Mouse (Mus musculus): ENCODE results near the gene H2-Q10. TPM values are rescaled to one million over a fixed set of nuclear protein-coding genes. Genes with fewer than 3 reads are reported as not detected.

H2-Q10 gene
- polyA plus RNA-seq, 1 experiment from 2014 or later: 0.15 TPM

- no peak for ATAC-seq (ENCODE audit: low FRiP score)
- H3K27ac ChIP-seq (ENCODE audit: low read depth, low read length): no peak overlapping the region
Measured at GRCm38 (mm10) chr17:35486726-35487125, 16.8 kb downstream of the H2-Q10 start.

GRCm38 (mm10) chr17:35488041-35488440 lies 18.2 kb downstream of the H2-Q10 start:
- H3K4me1 ChIP-seq (replicated peaks; ENCODE audit: control insufficient read depth, insufficient read depth, low read length): no peaks in the 10 kb centered on the region
- H3K4me3 ChIP-seq (ENCODE audit: low read depth, low read length): no peak overlapping the region
- H3K9me3 ChIP-seq (ENCODE audit: control insufficient read depth, low read length): no peaks in the 10 kb centered on the region
- DNase-seq (ENCODE audit: low spot score) (no peak), ATAC-seq (ENCODE audit: low FRiP score) (no peak)
- H3K9ac ChIP-seq (ENCODE audit: low read depth, low read length): no peak overlapping the region
- no peak overlapping the region for H3K27ac ChIP-seq (ENCODE audit: low read depth, low read length)
- no peaks in the 10 kb centered on the region for H3K36me3 ChIP-seq (ENCODE audit: control insufficient read depth, insufficient read depth, low read length)
- WGBS: 89% methylated on average over 2 of the region's 2 CpGs
- H3K4me2 ChIP-seq (replicated peaks; ENCODE audit: low read depth, low read length): no peak overlapping the region
- no peaks in the 10 kb centered on the region for H3K27me3 ChIP-seq (ENCODE audit: control insufficient read depth, insufficient read depth, low read length)

More at GRCm38 (mm10) chr17:35486726-35487125, 16.8 kb downstream of the H2-Q10 start:
- Histone ChIP-seq H3K4me2 (replicated peaks; ENCODE audit: low read depth, low read length) (no peak overlapping the region), H3K4me1 (replicated peaks; ENCODE audit: control insufficient read depth, insufficient read depth, low read length) (no peaks in the 10 kb centered on the region), H3K9ac (ENCODE audit: low read depth, low read length) (no peak overlapping the region), H3K4me3 (ENCODE audit: low read depth, low read length) (no peak overlapping the region), H3K36me3 (ENCODE audit: control insufficient read depth, insufficient read depth, low read length) (no peaks in the 10 kb centered on the region), H3K9me3 (ENCODE audit: control insufficient read depth, low read length) (no peaks in the 10 kb centered on the region), H3K27me3 (ENCODE audit: control insufficient read depth, insufficient read depth, low read length) (no peaks in the 10 kb centered on the region)
- WGBS: 62% methylated on average over 10 of the region's 10 CpGs
- no peak for DNase-seq (ENCODE audit: low spot score)

GRCm38 (mm10) chr17:35490320-35490719 lies 20.4 kb downstream of the H2-Q10 start:
- H3K4me2 ChIP-seq (replicated peaks; ENCODE audit: low read depth, low read length): no peak overlapping the region
- H3K9ac ChIP-seq (ENCODE audit: low read depth, low read length): no peak overlapping the region
- DNase-seq (ENCODE audit: low spot score): no peak
- H3K27ac ChIP-seq (ENCODE audit: low read depth, low read length): no peak overlapping the region
- H3K36me3 ChIP-seq (ENCODE audit: control insufficient read depth, insufficient read depth, low read length): no peaks in the 10 kb centered on the region
- 62% methylated on average over 5 of the region's 5 CpGs for WGBS
- no peaks in the 10 kb centered on the region for H3K27me3 ChIP-seq (ENCODE audit: control insufficient read depth, insufficient read depth, low read length)
- H3K4me1 ChIP-seq (replicated peaks; ENCODE audit: control insufficient read depth, insufficient read depth, low read length): no peaks in the 10 kb centered on the region
- no peak overlapping the region for H3K4me3 ChIP-seq (ENCODE audit: low read depth, low read length)
- no peaks in the 10 kb centered on the region for H3K9me3 ChIP-seq (ENCODE audit: control insufficient read depth, low read length)
- no peak for ATAC-seq (ENCODE audit: low FRiP score)

- H3K36me3 ChIP-seq (ENCODE audit: control insufficient read depth, insufficient read depth, low read length): no peaks in the 10 kb centered on the region
- DNase-seq (ENCODE audit: low spot score): no peak
- H3K4me2 ChIP-seq (replicated peaks; ENCODE audit: low read depth, low read length): no peak overlapping the region
- no peak overlapping the region for H3K27ac ChIP-seq (ENCODE audit: low read depth, low read length)
- H3K9me3 ChIP-seq (ENCODE audit: control insufficient read depth, low read length): no peaks in the 10 kb centered on the region
- H3K9ac ChIP-seq (ENCODE audit: low read depth, low read length): no peak overlapping the region
- H3K4me1 ChIP-seq (replicated peaks; ENCODE audit: control insufficient read depth, insufficient read depth, low read length): no peaks in the 10 kb centered on the region
- 94% methylated on average over 7 of the region's 7 CpGs for WGBS
- no peak for ATAC-seq (ENCODE audit: low FRiP score)
- no peaks in the 10 kb centered on the region for H3K27me3 ChIP-seq (ENCODE audit: control insufficient read depth, insufficient read depth, low read length)
- no peak overlapping the region for H3K4me3 ChIP-seq (ENCODE audit: low read depth, low read length)
Measured at GRCm38 (mm10) chr17:35497124-35497523, 27.2 kb downstream of the H2-Q10 start.

- Histone ChIP-seq H3K4me1 (replicated peaks; ENCODE audit: control insufficient read depth, insufficient read depth, low read length) (no peaks in the 10 kb centered on the region), H3K9ac (ENCODE audit: low read depth, low read length) (no peak overlapping the region), H3K4me2 (replicated peaks; ENCODE audit: low read depth, low read length) (no peak overlapping the region), H3K27ac (ENCODE audit: low read depth, low read length) (no peak overlapping the region), H3K27me3 (ENCODE audit: control insufficient read depth, insufficient read depth, low read length) (peaks cover 24% of the 10 kb centered on the region), H3K9me3 (ENCODE audit: control insufficient read depth, low read length) (no peaks in the 10 kb centered on the region), H3K36me3 (ENCODE audit: control insufficient read depth, insufficient read depth, low read length) (no peaks in the 10 kb centered on the region), H3K4me3 (ENCODE audit: low read depth, low read length) (no peak overlapping the region)
- WGBS: 4% methylated on average over 6 of the region's 6 CpGs
- ATAC-seq (ENCODE audit: low FRiP score): no peak
- no peak for DNase-seq (ENCODE audit: low spot score)
Measured at GRCm38 (mm10) chr17:35502226-35502625, 32.3 kb downstream of the H2-Q10 start.

GRCm38 (mm10) chr17:35502762-35503161 lies 32.9 kb downstream of the H2-Q10 start:
- Histone ChIP-seq H3K9ac (ENCODE audit: low read depth, low read length) (no peak overlapping the region), H3K9me3 (ENCODE audit: control insufficient read depth, low read length) (no peaks in the 10 kb centered on the region), H3K4me1 (replicated peaks; ENCODE audit: control insufficient read depth, insufficient read depth, low read length) (no peaks in the 10 kb centered on the region), H3K4me3 (ENCODE audit: low read depth, low read length) (no peak overlapping the region), H3K27me3 (ENCODE audit: control insufficient read depth, insufficient read depth, low read length) (peaks cover 28% of the 10 kb centered on the region), H3K4me2 (replicated peaks; ENCODE audit: low read depth, low read length) (no peak overlapping the region), H3K27ac (ENCODE audit: low read depth, low read length) (no peak overlapping the region), H3K36me3 (ENCODE audit: control insufficient read depth, insufficient read depth, low read length) (no peaks in the 10 kb centered on the region)
- WGBS: 41% methylated on average over 5 of the region's 5 CpGs
- ATAC-seq (ENCODE audit: low FRiP score): no peak
- no peak for DNase-seq (ENCODE audit: low spot score)

GRCm38 (mm10) chr17:35503849-35504248 lies 34.0 kb downstream of the H2-Q10 start:
- DNase-seq (ENCODE audit: low spot score) (no peak), ATAC-seq (ENCODE audit: low FRiP score) (no peak)
- Histone ChIP-seq H3K27me3 (ENCODE audit: control insufficient read depth, insufficient read depth, low read length) (peaks cover 32% of the 10 kb centered on the region), H3K9ac (ENCODE audit: low read depth, low read length) (no peak overlapping the region), H3K4me3 (ENCODE audit: low read depth, low read length) (no peak overlapping the region), H3K9me3 (ENCODE audit: control insufficient read depth, low read length) (no peaks in the 10 kb centered on the region), H3K36me3 (ENCODE audit: control insufficient read depth, insufficient read depth, low read length) (no peaks in the 10 kb centered on the region), H3K4me1 (replicated peaks; ENCODE audit: control insufficient read depth, insufficient read depth, low read length) (no peaks in the 10 kb centered on the region), H3K27ac (ENCODE audit: low read depth, low read length) (no peak overlapping the region), H3K4me2 (replicated peaks; ENCODE audit: low read depth, low read length) (no peak overlapping the region)
- 20% methylated on average over 5 of the region's 5 CpGs for WGBS

- DNase-seq (ENCODE audit: low spot score) (no peak), ATAC-seq (ENCODE audit: low FRiP score) (no peak)
- Histone ChIP-seq H3K4me3 (ENCODE audit: low read depth, low read length) (no peak overlapping the region), H3K27ac (ENCODE audit: low read depth, low read length) (no peak overlapping the region), H3K36me3 (ENCODE audit: control insufficient read depth, insufficient read depth, low read length) (no peaks in the 10 kb centered on the region), H3K4me2 (replicated peaks; ENCODE audit: low read depth, low read length) (no peak overlapping the region), H3K9me3 (ENCODE audit: control insufficient read depth, low read length) (no peaks in the 10 kb centered on the region), H3K9ac (ENCODE audit: low read depth, low read length) (no peak overlapping the region), H3K27me3 (ENCODE audit: control insufficient read depth, insufficient read depth, low read length) (peaks cover 32% of the 10 kb centered on the region), H3K4me1 (replicated peaks; ENCODE audit: control insufficient read depth, insufficient read depth, low read length) (no peaks in the 10 kb centered on the region)
- WGBS: 14% methylated on average over 8 of the region's 8 CpGs
Measured at GRCm38 (mm10) chr17:35504628-35505481, 35.0 kb downstream of the H2-Q10 start.

- no peaks in the 10 kb centered on the region for H3K4me1 ChIP-seq (replicated peaks; ENCODE audit: control insufficient read depth, insufficient read depth, low read length)
- H3K27ac ChIP-seq (ENCODE audit: low read depth, low read length): no peak within 1 kb of the TSS
- WGBS: 22% methylated on average over 13 of the region's 13 CpGs
- no peak within 1 kb of the TSS for H3K4me3 ChIP-seq (ENCODE audit: low read depth, low read length)
- no peak for ATAC-seq (ENCODE audit: low FRiP score)
- no peak within 1 kb of the TSS for H3K9ac ChIP-seq (ENCODE audit: low read depth, low read length)
- H3K36me3 ChIP-seq (ENCODE audit: control insufficient read depth, insufficient read depth, low read length): no peaks in the 10 kb centered on the region
- DNase-seq (ENCODE audit: low spot score): no peak
- no peak within 1 kb of the TSS for H3K4me2 ChIP-seq (replicated peaks; ENCODE audit: low read depth, low read length)
- H3K27me3 ChIP-seq (ENCODE audit: control insufficient read depth, insufficient read depth, low read length): peaks cover 32% of the 10 kb centered on the region
- no peaks in the 10 kb centered on the region for H3K9me3 ChIP-seq (ENCODE audit: control insufficient read depth, low read length)
Measured at GRCm38 (mm10) chr17:35505776-35506175, 35.9 kb downstream of the H2-Q10 start, which contains the start of gene Pou5f1. Pou5f1 (plus strand) TSS chr17:35506018.
